Mouse (Mus musculus): ENCODE results near the gene Jam3.

Gene Jam3

DNA sequence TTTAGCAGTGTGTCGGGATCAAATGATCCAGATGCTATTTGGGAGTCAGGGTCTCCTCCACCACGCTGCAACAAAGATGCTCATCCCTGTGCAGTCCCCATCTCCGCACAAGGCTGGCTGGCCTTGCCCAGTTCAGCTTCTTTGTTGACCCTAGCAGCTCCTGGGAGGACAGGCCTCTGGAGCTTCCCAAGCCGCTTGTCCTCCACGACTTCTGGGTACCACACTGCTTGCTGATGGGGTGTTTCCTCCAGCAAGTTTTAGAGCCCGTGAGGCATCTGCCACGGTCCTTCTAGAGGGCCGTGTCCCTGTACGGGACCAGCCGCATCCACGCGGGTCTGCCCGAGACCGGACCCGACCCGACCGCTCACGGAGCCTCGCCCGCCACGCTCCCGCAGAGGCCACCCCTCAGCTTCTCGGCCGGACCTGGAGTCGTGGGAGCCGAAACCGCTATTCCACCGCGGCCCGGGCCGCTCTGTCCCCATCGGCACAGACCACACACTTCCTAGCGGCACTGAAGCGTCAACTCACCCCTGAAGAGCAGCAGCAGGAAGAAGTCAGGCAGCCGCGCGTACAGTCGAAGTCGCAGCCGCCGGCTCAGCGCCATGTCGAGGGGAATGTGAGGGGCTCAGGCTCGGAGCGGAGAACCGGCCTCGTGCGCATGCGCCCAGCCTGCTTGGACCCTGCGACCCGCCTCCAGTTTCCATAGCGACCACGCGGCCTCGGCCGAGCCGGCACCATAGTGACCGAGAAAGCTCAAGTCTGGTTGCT, at the start of gene Jam3:
Gene Jam3, minus strand, starts transcription at position 659 of the 768 bp plus-strand sequence.
- DNase-seq, result peak; percentile 99

DNA sequence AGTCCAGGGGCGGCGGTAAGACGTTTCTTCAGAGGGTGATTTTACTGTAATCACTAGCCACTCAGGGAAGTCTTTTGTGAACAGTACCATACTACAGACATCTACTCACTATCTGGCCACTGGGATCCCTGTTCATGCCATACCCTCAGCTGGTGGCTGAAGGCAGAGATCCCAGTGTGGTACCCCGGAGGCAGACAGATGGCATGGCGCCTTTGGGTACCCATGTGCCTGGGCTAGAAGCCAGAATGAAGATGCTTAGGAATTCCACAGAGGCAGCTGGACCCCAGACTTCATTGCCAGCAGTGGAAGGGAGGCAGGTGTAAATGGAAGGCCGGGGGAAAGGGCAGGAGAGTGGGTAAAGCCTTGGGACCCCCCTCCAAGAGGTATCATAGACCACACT, 49.0 kb upstream of the Jam3 start:
- no peak for DNase-seq

DNA sequence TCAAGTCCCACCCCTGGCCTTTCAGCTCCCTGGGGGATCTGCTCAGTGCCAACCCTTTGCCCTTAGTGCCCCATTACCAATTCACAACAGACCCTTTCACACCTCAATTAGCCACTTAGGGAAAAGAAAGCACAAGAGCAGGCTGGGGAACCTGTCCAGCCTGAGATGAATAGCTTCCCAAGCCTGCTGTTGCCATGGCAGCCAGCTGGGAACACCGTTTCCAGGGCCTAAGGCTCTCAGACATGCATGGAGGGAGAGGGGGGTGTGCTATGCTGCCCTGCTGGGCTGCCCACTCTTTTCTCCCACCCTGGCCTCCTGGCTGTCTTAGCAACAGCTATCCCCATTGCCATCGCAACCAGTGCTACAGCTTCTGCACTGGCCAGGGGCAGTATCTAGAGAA, 47.9 kb upstream of the Jam3 start:
- no peak for DNase-seq

DNA sequence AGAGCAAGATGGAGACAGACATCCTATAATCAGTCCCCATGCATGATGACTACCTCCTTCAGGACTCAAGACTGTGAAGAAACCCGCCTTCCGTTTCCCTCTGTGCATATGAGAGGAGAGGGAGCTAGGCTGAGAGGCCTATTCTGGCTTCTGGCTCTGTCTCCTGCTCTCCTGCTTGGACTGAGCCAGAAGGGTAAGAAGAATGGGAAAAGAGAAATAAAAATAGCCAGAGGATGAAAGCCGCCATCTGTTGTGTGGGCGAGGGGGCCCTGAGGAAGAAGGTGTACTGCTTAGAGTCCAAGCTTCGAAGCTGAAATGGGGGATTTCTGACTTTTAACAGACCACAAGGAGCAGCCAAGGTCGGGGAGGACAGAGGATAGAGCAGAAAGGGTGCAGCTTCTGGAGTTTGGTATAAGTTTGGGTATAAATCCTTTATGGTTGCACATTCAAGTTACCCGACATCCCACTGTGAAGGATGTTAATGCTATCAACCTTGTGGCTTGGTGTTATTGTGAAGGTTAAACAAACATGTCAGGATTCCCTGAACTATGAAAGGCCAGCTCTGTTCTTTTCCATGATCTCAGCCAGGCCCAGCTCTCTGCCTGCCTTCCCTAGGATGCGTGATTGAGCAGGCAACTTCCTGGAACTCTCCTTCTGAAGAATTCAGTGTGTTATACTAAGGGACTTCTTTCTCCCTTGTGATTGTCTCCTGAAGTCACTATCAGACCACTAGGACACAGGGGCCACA, 46.4 kb upstream of the Jam3 start:
- DNase-seq, result no peak

DNA sequence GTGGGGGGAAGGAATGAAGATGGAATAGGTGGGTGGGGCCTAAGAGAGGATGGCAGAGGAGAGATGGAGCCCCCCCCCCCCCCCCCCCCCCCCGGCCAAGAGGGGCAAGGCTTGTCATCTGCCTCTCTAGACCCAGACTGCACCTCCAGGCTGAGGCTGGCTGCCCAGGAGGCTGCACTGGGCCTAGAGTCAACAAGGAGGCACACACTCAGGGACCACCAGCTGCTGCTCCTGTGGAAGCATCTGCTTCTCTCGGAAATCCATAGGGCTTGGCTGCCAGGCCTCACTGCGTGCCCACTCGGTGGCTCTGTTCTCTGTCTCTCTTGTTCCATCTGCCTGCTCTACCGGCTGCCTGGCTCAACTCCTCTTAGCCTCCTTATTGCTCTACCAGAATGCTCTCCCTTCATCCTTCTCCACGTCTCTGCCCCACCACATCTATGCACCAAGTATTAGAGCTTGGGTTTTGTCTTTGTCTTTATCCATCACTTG, 38.4 kb upstream of the Jam3 start:
- peak; percentile 92 for DNase-seq

DNA sequence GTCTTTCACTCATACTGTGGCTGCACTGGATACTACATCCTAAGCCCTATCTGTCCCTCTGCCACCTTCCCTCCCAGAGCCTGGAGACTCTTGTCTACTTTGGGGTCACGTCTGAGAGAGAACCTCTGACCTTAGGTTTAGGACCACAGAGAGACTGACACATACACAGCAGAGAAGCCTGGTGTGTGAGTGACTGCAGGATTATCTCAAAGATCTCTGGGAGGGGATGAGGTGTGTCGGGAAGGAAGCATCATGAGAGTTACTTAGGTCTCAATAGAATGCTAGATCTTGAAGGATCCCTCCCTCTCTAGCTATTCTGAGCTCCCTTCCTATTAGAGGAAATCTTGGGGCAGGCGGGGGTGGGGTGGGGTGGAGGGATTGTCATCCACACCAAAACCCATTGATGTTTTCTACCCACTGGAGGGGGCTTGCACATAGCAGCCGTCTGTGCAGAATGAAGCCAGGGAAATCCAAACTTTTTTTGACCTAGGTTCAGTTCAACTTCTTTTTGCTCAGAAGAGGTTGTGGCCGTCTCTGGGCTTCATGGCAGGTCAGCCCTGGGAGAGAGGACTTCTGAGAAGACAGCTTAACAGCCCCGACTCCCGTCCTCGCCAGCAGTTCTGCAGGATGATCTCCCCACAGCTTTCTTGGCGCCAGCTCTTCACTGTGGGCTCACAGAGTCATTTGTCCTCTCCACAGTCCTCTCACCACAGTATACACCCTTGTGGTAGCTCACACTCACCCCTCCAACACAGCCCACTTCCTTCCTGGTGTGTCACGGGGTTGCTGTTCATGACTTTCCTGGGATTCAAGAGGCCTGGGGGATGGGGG, 37.8 kb upstream of the Jam3 start:
- peak; percentile 97 for DNase-seq

DNA sequence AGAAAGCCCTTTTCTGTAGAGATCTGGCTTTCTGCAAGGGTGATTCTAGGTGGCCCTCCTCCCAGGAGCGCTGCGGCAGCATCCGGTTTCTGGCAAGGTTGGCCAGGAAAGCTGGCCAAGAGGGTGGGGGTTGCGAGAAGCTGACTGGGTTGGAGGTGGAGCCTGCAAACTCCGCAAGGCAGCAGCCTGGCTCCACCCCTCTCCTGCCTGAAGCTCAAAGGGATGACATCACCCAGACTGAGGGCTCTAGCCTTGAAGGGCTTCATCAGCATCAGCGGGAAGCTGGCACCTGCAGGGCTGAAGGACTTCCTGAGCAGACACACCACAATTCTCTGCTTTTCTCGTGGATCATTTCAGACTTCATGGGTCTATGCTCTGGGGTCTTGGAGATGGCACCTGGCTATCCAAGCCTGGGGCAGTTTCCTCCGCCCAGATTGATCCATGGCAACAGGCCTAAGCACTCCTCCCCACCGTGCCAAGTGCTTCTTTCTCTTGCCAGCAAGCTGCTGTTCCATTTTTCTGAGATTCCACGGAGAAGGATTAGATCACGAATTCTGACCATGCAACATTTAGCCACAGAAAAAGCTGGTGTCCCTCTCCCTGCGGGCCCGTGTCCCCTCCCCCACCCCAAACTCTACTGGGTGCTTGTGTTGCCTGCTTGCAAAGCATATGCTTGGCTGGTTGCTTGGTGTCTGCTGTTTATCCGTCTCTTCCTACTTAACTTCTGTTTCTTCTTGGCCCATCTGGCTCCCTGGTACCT, 37.0 kb upstream of the Jam3 start:
- DNase-seq, result peak; percentile 99

DNA sequence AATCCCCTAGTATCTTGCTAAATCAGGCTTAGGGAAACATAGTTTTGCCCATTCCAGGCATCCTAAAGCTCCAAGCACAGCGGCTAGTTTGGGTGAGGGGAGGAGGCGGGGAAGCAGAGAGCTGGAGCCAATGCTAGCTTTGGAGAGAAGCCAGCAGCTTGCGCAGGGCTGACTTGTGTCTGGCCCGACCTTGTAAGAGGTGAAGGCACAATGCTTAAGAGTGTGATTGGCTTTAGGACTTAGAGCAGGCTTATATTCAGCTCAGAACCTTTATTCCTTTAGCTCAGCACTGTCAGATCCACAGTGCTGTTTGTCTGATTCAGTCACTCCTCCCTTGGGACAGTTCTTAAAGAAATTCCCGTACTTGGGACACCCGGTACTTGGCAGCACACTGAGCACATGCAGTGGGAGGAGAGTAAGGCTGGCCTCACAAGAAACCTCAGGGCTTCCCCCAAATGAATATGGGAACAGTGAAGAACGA, 36.3 kb upstream of the Jam3 start:
- peak; percentile 98 for DNase-seq

DNA sequence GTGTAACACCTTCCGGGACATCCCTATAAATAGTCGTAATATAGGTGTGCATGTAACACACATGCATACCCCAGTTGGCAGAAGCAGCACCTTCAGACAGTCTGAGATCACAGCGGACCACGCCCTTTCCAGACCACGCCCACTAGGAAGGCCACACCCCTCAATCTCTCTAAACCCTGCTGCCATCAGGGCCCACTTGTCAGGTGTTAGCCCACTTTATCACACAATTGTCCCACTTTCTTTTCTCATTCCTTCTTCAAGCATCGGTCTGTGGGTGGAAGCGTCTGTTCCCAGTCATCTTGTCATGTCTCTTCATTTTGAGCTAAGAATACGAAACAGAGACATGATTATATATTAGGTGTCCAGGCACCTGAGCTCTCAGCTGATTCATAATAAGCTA, 35.2 kb upstream of the Jam3 start:
- DNase-seq, result peak; percentile 89

DNA sequence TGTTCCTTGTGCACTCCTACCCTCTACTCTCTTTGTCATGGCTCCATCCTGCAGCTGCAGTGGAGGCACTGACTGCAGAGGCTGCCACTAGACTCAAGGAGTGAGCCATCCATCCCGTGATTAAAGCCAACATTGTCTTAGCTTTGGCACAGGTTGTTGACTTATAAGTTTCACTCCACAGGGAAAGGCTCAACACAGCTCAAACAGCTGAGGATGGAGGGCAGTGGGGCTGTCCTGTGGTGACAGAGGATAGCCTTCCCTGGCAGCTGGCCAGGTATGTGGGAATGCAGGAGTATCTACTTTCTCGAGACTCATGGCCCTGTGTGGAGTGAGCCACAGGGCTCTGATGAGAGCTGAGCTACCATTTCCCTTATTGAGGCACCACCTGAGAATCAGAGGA, 34.1 kb upstream of the Jam3 start:
- peak; percentile 86 for DNase-seq

DNA sequence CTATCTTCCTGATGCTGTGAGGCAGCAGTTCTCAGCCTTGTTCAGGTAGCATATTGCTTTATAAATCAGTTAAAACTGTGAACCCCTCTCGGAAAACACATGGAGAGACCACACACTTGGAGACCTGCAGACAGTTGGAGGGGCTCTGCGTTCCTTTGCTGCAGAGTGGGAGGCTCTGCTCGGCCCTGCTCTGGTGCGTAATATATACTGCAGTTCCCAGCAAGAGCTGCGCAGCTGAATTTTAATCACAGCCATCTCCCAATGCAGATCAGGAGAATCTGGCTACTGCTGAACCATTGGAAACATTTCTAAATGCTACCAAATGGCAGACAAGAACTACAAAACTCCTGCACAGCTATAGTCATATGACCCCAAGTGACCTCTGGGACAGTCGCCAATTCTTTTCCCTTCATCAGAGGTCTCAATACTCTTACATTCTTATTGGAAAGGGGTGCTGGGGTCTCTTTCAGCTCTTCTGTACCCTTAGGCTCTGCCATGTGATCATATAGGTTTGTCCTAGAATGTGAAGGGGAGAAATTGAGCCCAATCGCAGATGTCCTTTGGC, 33.5 kb upstream of the Jam3 start:
- peak; percentile 79 for DNase-seq

DNA sequence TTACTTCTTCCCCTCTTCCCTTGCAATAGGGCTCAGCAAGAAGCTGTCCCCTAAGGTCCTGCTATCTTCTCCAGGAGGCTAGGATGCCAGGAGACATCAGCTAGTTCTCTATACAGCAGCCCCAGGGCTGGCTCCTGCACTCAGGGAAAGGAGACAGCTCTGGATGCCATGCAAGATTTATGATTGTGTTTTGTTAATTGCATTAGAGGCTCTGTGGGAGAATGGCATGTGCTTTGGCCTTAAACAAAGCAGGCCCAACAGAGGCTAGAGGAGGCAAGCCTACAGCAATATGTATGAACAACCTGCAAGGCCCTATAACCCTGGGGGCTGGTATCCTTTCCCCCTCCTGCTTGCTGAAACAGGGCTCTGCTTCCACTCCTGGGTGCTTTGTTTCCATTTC, 30.6 kb upstream of the Jam3 start:
- DNase-seq, result no peak

DNA sequence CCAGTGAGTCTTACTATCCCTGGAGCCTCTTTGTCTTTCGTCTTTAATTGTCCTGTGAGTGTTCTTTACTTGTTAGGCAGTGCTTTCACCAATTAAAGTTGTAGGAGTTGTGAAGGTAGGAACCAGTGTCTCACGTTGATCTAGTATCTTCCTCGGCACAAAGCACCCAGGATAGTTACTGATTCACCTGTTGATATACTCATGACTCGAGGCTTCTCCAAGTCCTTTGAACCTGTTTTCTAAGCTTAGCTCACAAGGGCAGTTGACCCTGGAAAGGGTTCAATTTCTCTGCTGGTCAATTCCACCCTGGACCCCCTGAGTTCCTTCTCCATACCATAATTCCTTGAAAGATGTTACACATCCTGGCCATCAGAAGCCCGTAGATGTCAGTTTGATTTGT, 26.9 kb upstream of the Jam3 start:
- DNase-seq, result no peak

DNA sequence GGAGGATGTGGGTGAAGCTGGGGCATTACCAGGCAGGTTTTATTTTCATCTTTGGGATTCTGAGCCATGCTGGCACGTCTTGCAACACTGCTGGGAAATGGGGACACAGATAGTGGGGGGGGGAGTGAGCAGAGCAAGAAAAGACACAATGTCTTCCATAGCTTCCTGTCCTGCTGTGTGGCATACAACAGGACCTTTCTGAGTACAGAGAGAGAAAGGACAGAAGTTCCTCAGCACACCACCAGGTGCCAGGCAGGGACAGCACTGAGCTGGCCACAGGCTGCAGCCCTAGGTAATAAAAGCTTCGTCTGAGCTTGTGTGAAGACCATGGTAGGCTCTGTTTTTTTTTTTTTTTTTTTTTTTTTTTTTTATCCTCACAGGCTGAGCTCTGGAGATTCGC, 25.3 kb upstream of the Jam3 start:
- no peak for DNase-seq

DNA sequence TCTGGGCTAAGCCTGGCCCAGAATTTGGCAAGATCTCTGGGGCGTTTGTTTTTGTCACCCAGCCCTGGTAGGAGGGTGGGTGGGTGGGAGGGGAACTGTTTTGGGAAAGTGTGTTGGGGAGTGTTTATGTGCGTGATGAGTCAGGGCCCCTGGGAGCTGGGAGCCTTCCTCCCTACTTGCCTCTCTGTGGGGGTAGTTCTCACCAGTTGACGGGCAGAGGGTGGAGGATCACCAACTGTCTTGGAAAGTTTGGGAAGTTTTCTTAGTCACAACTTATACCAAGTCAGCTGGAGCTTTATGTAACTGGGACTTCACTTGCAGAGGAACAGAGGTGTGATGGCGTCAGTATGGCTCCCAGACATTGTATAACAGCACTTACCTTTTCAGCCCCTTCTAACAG, 23.7 kb upstream of the Jam3 start:
- no peak for DNase-seq

DNA sequence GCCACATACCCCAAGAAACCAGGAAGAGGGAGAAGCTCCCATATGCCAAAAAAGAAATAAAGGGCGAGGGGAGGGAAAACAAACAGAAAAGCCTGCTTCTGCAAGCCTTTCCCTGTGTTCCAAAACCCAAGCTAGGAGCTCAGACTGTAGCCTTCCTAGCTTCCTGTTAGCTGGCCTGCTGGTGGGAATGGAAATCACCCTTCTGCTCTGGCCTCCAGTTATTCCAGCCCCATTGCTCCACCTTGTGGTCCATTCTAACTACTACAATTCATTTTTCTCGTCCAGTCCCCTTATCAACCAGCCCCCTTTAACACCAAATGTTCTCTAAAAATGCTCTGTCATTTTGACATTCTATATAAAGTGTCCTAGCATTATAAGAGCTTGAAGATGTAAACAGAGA, 20.9 kb upstream of the Jam3 start:
- DNase-seq, result peak; percentile 93

DNA sequence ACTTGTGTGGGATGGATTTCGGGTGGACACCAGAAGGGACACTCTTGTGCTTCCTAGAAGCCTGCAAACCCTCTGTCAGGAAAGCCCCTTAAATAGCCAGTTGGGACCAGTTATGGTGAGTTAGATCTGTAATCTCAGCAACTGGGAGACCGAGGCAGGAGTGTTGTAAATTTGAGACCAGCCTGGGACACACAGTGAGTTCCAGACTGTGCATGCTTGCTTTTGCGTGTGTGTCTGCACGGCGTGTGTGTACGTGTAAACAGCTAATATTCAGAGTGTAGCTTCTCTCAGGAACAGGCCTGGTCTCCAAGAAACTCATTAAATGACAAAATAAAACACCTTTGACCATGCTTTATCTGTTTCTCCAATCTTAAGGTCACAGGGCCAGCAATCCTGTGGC, 20.5 kb upstream of the Jam3 start:
- peak; percentile 71 for DNase-seq

DNA sequence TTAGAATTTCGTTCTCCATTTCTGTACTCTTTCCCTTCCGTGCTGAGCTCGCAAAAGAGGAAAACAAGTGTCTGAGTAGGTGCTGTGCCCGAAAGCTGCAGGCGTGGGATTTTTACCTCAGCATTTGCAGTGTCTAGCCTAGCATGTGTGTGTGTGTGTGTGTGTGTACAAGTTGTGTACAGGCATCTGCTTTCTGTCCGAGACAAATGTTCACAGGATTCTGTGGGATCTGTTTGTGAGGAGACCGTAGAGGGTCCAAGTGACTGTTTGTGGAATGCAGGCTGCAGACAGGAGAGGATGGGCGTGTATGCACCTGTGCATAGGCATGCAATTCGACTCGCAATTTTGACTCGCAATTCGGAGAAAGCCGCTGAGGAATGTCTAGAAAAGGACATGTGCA, 20.0 kb upstream of the Jam3 start:
- no peak for DNase-seq

DNA sequence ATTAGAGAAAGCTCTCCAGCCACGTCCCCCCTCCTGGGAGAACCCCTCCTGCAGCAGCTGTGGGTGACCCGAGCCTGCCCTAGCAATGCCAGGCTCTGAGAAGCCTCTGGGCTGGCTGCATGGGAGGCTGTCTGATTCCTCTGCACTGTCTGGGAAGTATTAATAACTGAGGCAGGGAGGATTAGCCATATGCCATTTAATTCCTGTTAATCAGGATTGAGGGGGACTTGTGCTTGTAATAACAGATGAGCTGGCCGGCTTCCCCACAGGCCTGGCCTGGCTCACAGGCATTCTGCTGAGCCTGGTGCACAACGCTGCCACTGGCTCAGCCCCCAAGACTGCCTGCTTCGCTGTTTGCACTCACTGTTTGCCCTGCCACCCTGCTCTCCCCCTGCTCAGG, 18.9 kb upstream of the Jam3 start:
- DNase-seq, result peak; percentile 76

DNA sequence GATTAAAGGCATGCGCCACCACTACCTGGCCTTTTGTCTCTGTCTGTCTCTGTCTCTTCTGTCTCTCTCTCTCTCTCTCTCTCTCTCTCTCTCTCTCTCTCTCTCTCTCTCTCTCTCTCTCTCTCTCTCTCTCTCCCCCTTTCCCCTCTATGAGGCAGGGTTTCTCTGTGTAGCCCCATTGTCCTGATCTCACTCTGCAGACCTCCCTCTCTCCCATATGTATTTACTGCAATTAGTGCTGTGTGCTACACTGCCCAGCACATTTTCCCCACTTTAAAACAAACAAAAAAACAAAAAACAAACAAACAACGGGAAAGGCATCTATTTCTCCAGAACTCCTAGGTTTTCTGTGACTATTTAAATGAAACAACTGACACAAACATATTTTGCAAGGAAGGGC, 18.4 kb upstream of the Jam3 start:
- DNase-seq, result no peak

DNA sequence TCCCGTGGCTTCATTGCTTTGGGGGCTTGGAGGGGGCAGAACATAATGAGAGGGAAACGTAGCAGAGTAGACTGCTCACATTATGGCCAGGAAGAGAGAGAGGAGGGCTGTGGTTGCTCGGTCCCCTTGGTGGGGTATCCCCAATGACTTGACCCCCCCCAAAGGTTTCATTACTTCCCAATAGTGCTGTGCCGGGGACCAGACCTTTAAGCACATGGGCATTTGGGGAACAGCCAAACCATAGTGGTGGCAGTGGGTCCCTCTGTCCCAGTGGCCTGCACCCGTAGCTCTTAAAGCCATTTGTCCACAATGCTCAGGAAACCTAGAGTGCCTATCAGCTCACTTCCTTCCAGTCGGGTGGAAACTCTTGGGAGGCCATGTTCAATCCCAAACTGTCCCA, 17.6 kb upstream of the Jam3 start:
- no peak for DNase-seq

DNA sequence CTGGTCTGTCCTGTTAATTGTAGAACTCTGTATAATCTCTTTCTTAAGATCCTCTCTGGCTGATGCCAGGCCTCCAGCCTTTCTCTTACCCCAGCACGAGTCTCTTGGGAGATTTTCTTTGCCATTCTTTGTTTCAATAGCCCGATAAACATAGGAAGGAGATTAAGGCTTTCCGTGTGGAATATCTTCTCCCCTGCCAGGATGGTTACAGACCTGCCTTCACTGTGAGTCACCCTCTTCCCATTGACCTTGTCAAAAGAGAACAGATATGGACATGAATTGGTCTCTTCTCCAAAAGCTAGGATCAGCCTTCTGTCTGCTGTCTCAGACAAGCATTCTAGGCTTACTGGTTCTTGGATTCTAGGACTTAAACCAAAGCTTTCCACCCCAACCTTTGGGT, 15.5 kb upstream of the Jam3 start:
- no peak for DNase-seq

All from heart, adult 11 months (tissue).